7 mouse cellular contexts compared by ENCODE assay signal in the genomic region with DNA sequence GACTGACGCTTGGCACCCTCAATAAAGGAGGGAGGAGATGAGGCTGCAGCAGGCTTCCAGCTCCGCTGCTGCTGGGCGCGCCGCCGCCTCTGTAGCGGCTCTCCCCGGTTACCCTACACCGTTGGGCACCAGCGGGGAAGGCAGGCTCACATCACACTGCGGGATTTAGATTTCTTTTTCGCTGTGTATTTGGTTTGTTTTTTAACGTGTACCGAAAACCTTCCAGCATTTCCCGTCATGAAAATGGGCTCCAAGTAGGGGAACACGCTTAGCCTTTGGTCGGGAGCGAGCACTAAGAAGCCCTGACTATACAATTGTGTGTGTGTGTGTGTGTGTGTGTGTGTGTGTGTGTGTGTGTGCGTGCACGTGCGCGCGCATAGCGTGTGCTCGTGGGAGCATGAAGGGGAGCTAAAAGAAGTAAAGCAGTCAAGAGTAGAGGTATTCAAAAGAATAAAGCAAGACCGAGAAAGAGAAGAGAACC. TPM values are rescaled to one million over a fixed set of nuclear protein-coding genes. Genes with fewer than 3 reads are reported as not detected.
DNase-seq lines count a peak whose midpoint lies in the region; ATAC-seq lines count a peak whose summit lies in the region.

No protein-coding gene starts in this region.

- H3K27me3 ChIP-seq in liver, embryonic 11.5 days (replicated peaks; ENCODE audit: control insufficient read depth, insufficient read depth, low read length) = peaks cover 44% of the 10 kb centered on the region
- H3K27me3 ChIP-seq in hindbrain, embryonic 11.5 days (ENCODE audit: control insufficient read depth, insufficient read depth, low read length) = peaks cover 13% of the 10 kb centered on the region

- peak overlapping the region; percentile 57 for H3K4me2 ChIP-seq in liver, embryonic 11.5 days
- peak overlapping the region; percentile 50 for H3K4me2 ChIP-seq in hindbrain, embryonic 11.5 days (replicated peaks; ENCODE audit: low read depth, low read length)

- ATAC-seq in liver, embryonic 11.5 days (replicated peaks; ENCODE audit: low FRiP score) = no peak
- ATAC-seq in hindbrain, embryonic 11.5 days (ENCODE audit: low FRiP score) = peak; percentile 80

- H3K9me3 ChIP-seq in liver, embryonic 11.5 days (ENCODE audit: control insufficient read depth, low read length) = no peaks in the 10 kb centered on the region
- H3K9me3 ChIP-seq in hindbrain, embryonic 11.5 days (ENCODE audit: control insufficient read depth, low read length) = no peaks in the 10 kb centered on the region

- no peak for DNase-seq in liver, embryonic 11.5 days (ENCODE audit: low spot score)
- DNase-seq in liver = no peak
- DNase-seq in cerebellum, postnatal 36 days = peak; percentile 40 to 52
- peak; percentile 57 for DNase-seq in hindbrain, embryonic 11.5 days (ENCODE audit: low spot score)
- DNase-seq in mesoderm, embryonic 11.5 days (ENCODE audit: low read depth, low spot score) = peak; percentile 37
- DNase-seq in spleen, postnatal 10 days (ENCODE audit: low spot score in 2 of 2) = no peak
- DNase-seq in thymus, postnatal 4 days = no peak

- H3K27ac ChIP-seq in liver, embryonic 11.5 days (ENCODE audit: low read depth, low read length) = no peak overlapping the region
- H3K27ac ChIP-seq in hindbrain, embryonic 11.5 days (ENCODE audit: low read depth, low read length) = no peak overlapping the region

- no peaks in the 10 kb centered on the region for H3K36me3 ChIP-seq in liver, embryonic 11.5 days (ENCODE audit: control insufficient read depth, insufficient read depth, low read length)
- no peaks in the 10 kb centered on the region for H3K36me3 ChIP-seq in hindbrain, embryonic 11.5 days (ENCODE audit: control insufficient read depth, insufficient read depth, low read length)

- 3% methylated on average over 26 of the region's 26 CpGs for WGBS in liver, embryonic 11.5 days
- under 1% methylated on average over 26 of the region's 26 CpGs for WGBS in hindbrain, embryonic 11.5 days

- H3K9ac ChIP-seq in liver, embryonic 11.5 days (ENCODE audit: low read depth, low read length) = no peak overlapping the region
- H3K9ac ChIP-seq in hindbrain, embryonic 11.5 days (ENCODE audit: low read depth, low read length) = peak overlapping the region; percentile 46

- peak overlapping the region; percentile 34 for H3K4me3 ChIP-seq in liver, embryonic 11.5 days (ENCODE audit: low read depth, low read length)
- peak overlapping the region; percentile 39 for H3K4me3 ChIP-seq in hindbrain, embryonic 11.5 days (ENCODE audit: low read depth, low read length)

- no peaks in the 10 kb centered on the region for H3K4me1 ChIP-seq in liver, embryonic 11.5 days (replicated peaks; ENCODE audit: control insufficient read depth, insufficient read depth, low read length)
- no peaks in the 10 kb centered on the region for H3K4me1 ChIP-seq in hindbrain, embryonic 11.5 days (replicated peaks; ENCODE audit: control insufficient read depth, insufficient read depth, low read length)

RNA-seq across cellular contexts. Expression of a gene that starts 4.1 kb away (rescaled TPM):
- polyA plus RNA-seq in liver, embryonic 11.5 days (2014; fragmentation: Nextera tagmentation; extraction: Ambion mirVana) = not detected in 2 replicates
- polyA plus RNA-seq in hindbrain, embryonic 11.5 days (2014; fragmentation: Nextera tagmentation; extraction: Ambion mirVana) = 1.6 and 2.2 TPM in 2 replicates

Comparison
In these comparisons a context has a peak if more than half of its experiments do, and no peak if none do; other contexts are left out.
1. DNase-seq: peak in cerebellum, postnatal 36 days (2 of 2), hindbrain, embryonic 11.5 days (single experiment) and mesoderm, embryonic 11.5 days (single experiment); none in liver, embryonic 11.5 days (single experiment), liver (single experiment), spleen, postnatal 10 days (0 of 2) and thymus, postnatal 4 days (single experiment).